Mouse (Mus musculus) cerebellum, postnatal 14 days (tissue): ENCODE results near the gene Tnk2.

Experiments used
- DNase-seq, 2 experiments: peaks; one replicate each; pipeline ENCODE4 v3.0.0; 2021; ENCODE audit warnings: mixed read lengths in 2 of 2

Tnk2 gene

DNA sequence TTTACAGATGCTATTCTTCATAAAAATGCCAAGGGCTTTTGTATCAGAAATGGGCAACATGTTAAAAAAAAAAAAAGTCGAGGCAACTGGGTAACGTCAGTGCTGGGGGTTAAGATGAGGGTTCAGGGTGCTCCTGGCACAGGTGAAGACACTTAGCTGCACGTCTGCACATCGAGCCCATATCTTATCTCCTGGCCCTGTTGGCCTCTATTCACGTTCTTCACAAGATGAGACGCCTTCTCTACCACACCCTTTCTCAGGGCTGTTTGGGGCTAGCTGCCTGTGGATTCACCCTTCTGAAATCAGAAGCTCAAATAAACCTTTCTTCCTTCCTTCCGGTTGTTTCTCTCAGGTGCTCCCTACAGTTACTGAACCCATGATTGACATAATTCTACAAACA is 79.5 kb downstream of the Tnk2 start:
- DNase-seq = no peak

DNA sequence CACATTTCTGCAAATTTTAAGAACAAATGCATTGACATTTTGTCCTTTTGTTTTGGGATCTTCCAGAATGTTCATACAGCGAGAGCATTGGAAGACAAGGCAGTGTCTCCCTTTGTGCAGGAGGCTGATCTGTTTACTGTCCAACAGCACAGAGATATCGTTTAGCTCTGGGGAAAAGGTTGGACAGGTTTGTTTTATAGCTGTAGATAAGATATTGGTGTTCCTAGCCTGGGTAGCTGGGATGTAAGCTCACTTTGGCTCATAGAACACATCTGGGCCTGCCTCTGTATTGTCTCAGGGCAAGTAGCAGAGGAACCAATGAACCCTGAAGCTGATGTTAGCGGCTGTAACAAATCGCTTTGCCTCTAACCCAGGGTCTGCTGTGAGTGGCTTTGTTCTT is 80.1 kb downstream of the Tnk2 start:
- DNase-seq = no peak

DNA sequence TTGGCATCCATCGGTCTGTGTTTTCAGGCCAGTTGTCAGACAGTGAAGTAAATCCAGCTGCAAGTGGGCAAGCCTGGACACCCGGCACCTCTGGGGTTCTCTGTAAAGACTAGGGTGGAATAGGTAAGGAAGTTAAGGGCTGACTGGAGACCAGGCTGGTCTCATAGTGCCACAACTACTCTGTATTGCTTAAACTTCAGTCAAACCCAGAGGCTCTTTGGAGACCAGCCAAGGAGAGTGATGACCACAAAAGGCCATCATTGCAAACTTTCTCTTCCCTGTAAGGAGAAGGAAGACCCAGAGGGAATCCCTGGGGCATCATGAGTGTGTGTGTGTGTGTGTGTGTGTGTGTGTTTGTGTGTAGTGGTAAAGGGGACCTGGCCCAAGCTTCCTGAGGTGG is 80.6 kb downstream of the Tnk2 start:
- no peak for DNase-seq

DNA sequence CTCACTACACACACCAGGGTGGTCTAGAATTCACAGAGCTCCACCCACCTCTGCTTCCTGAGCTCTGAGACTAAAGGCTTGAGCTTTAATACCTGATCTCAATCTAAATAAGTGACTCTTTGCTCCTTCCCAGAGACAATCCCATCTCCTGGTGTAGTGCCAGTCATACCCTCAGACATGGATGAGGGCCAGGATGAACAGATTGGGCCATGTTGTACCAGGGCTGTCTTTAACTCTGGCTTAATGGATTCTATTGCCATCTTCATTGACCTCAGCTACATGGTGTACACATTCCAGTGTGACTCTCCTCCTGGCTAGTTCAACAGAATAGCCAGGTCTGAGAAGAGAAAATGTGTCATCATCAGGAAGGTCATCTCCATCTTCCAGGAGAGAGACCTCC is 82.8 kb downstream of the Tnk2 start:
- DNase-seq = peak; percentile 87 to 91

DNA sequence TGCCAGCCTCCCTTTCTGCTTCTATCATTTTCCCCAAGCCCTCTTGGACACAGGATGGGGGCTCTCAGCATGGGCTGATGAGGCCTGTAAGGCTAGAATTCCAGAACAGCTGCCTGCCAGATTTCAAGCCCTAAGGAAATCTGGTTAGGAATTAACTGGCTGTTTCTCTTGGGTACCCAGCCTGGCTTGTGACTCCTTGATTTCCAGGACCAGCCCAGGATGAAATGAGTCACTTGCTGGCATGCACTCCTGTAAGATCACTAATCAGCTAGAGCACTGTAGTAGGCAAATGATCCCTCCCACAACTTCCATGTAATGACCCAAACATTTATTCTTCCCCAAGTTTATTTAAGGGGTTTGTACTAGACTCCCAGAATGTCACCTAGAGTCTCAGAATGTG is 84.6 kb downstream of the Tnk2 start:
- DNase-seq = no peak

DNA sequence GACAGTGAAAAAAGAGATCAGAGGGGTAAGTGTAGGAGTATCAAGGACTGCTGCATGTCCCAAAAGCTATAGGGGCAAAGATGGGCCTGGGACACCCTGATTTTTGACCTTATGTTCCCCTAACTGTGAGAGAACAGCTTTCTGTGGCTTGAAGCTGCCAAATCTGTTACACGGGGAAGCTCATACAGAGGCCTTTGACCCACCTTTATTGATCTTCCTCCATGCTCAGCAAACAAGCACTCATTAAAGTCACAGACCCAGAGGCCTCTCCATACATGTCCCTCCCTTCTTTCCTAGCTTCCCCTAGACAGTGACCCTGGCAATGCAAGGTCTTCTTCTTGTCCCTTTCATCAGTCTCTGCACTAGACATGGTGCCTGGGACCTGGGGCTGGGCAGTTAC is 85.1 kb downstream of the Tnk2 start:
- no peak for DNase-seq
